Mouse (Mus musculus) heart, postnatal 0 days (tissue): ENCODE measurements around the gene Cdc14a. TPM values are rescaled to one million over a fixed set of nuclear protein-coding genes. Genes with fewer than 3 reads are reported as not detected.
A peak's percentile ranks its signal among the peaks of the same experiment; 100 is the strongest.

Experiments
- ATAC-seq: fragments of 200-750 bp; cut with Nextera tagmentation; 2 replicates; pipeline ENCODE4 v1.8.0; 2017; ENCODE audit warnings: low read depth, moderate number of reproducible peaks, moderate library complexity; ENCODE audit not compliant: insufficient read depth
- DNase-seq: peaks from one replicate; pipeline ENCODE4 v3.0.0-alpha.2; 2016; ENCODE audit warnings: low spot score
- H3K27ac ChIP-seq: fragments of 300-500 bp; sonication (generic); 2 replicates; pipeline ENCODE4 v1.5.1; 2014; ENCODE audit warnings: low read depth, mild to moderate bottlenecking
- H3K27me3 ChIP-seq: fragments of 300-500 bp; sonication (generic); 2 replicates; pipeline ENCODE4 v1.6.1; 2014; ENCODE audit warnings: low read length, mixed read lengths; ENCODE audit not compliant: control insufficient read depth, insufficient read depth
- H3K36me3 ChIP-seq: fragments of 300-500 bp; sonication (generic); replicated peaks from 2 replicates; pipeline ENCODE4 v1.6.1; 2014; ENCODE audit warnings: low read length, mixed read lengths; ENCODE audit not compliant: control insufficient read depth, insufficient read depth
- H3K4me1 ChIP-seq: fragments of 300-500 bp; sonication (generic); 2 replicates; pipeline ENCODE4 v1.6.1; 2014; ENCODE audit warnings: antibody characterized with exemption; ENCODE audit not compliant: control insufficient read depth, insufficient read depth
- H3K4me2 ChIP-seq: fragments of 300-500 bp; sonication (generic); 2 replicates; pipeline ENCODE4 v1.6.1; 2014; ENCODE audit warnings: low read depth, mild to moderate bottlenecking, low read length, moderate library complexity
- H3K4me3 ChIP-seq: fragments of 300-500 bp; sonication (generic); 2 replicates; pipeline ENCODE4 v1.5.1; 2014; ENCODE audit warnings: low read depth, low read length
- H3K9ac ChIP-seq: fragments of 300-500 bp; sonication (generic); replicated peaks from 2 replicates; pipeline ENCODE4 v1.6.1; 2014; ENCODE audit warnings: low read depth, low read length, mixed read lengths
- H3K9me3 ChIP-seq: fragments of 300-500 bp; sonication (generic); replicated peaks from 2 replicates; pipeline ENCODE4 v1.6.1; 2016; ENCODE audit warnings: low read length; ENCODE audit not compliant: control insufficient read depth
- CTCF ChIP-seq: IDR thresholded peaks from 2 replicates; pipeline ENCODE4 v1.5.1; 2016; ENCODE audit warnings: antibody characterized with exemption, control low read depth, low read depth
- EP300 ChIP-seq: IDR thresholded peaks from 2 replicates; pipeline ENCODE4 v1.6.1; 2016; ENCODE audit warnings: antibody characterized with exemption, low read depth
- WGBS: fragments of 180-500 bp; shearing (Covaris S2); extraction: QIAGEN DNeasy Blood & Tissue Kit; methylation state at CpG from one replicate; pipeline ENCODE4 v1.1.7; 2014; 5-methylcytosine and 5-hydroxymethylcytosine counted together
- polyA plus RNA-seq: library from polyadenylated mRNA; unstranded; fragments of >200 nt; fragmentation: Nextera tagmentation; extraction: Ambion mirVana; gene quantifications from 2 replicates; pipeline ENCODE4 v1.2.1, GENCODE M21; 2015
- total RNA-seq: library from RNA; depleted of rRNA; stranded (reverse); fragments of >200 nt; gene quantifications from 2 replicates; pipeline ENCODE4 v1.2.3, GENCODE M21; 2014; ENCODE audit warnings: low replicate concordance

Gene Cdc14a
- total and polyA plus RNA-seq, 2 experiments from 2014 or later, result 2.5 to 6.1 TPM

DNA sequence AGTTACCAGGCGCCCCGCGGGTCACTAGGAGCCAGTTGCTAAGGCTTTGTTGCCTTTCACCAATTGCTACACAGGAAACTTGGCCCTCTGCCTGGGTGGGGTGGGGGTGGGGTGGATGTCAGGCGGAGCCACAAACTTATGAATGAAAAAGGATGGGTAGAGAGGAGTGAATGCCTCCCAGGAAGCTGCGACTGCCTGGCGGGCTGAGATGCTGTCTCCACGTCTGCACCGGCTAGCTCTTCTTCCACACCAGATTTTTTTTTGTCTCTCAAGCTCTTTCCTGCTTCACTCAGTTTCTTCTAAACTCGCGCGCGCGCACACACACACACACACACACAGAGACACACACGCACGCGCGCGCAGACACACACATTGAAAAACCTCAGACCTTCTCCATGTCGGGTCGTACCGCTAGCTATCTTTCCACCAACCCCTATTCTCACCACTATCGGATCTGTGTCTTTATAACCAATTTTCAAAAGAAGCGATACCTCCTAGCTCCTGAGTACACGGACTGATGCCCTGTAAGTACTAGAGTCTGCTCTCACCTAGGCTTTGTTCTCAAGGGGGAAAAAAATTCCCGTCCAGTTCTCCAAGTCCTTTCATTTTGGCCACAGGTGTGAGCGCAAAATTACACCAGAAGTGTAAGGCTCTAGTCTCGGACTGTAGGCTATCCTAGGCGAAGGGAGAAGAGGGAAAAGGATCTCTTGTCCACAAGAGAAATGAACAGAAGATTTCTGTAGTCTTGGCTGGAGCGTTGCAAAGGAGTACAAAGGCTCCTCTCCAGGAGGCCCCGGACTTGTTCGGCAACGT, 534 bp upstream of the Cdc14a start:
- WGBS, result under 1% methylated on average over 32 of the region's 32 CpGs
- H3K36me3 ChIP-seq, result no peaks in the 10 kb centered on the region
- peak overlapping the region; percentile 85 for H3K4me3 ChIP-seq
- H3K4me1 ChIP-seq, result peaks cover 5% of the 10 kb centered on the region; the same call in 1 of the 2 replicates
- H3K4me2 ChIP-seq, result peak overlapping the region; percentile 98
- no peaks in the 10 kb centered on the region for H3K9me3 ChIP-seq
- peak; percentile 3; the same call in 1 of the 2 replicates for ATAC-seq
- no peaks in the 10 kb centered on the region for H3K27me3 ChIP-seq
- peak overlapping the region; percentile 90 for H3K27ac ChIP-seq
- peak overlapping the region; percentile 85 for H3K9ac ChIP-seq
- TF ChIP-seq EP300, result no peak
- no peak for TF ChIP-seq CTCF
- peak; percentile 11 for DNase-seq

- peak overlapping the region; percentile 85 for H3K9ac ChIP-seq
- peak; percentile 58 for DNase-seq
- H3K4me2 ChIP-seq, result peak overlapping the region; percentile 98
- H3K27ac ChIP-seq, result peak overlapping the region; percentile 90
- TF ChIP-seq CTCF (peak; percentile 53), EP300 (no peak)
- no peaks in the 10 kb centered on the region for H3K9me3 ChIP-seq
- peaks cover 5% of the 10 kb centered on the region; the same call in 1 of the 2 replicates for H3K4me1 ChIP-seq
- 0% methylated on average over 23 of the region's 23 CpGs for WGBS
- no peaks in the 10 kb centered on the region for H3K27me3 ChIP-seq
- H3K4me3 ChIP-seq, result peak overlapping the region; percentile 85
- no peak for ATAC-seq
- no peaks in the 10 kb centered on the region for H3K36me3 ChIP-seq
These were observed 958 bp downstream of the Cdc14a start for GRCm38 (mm10) chr3:116422795-116423352.

DNA sequence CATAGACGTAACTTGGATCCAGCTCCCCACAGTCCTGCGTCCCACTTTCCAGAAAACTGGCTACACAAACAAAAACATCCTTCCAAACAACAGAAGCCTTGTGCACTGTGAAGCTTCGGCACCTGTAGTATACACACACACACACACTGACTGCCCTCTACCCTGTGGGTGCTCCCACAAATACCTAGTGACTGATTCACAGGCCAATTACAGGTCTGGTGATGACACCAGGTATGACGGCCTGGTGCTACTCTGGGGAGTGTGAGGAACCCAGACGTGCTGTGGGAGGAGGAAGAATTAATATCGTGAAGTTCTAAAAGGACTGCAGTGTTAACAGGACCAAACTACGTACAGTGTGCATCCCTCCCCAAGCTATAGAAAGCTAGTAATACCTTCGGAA, 1.8 kb downstream of the Cdc14a start:
- peak overlapping the region; percentile 85 for H3K4me3 ChIP-seq
- no peaks in the 10 kb centered on the region for H3K27me3 ChIP-seq
- H3K4me2 ChIP-seq, result peak overlapping the region; percentile 98; the same call in 1 of the 2 replicates
- H3K9ac ChIP-seq, result no peak overlapping the region
- WGBS, result 63% methylated on average over 8 of the region's 8 CpGs
- DNase-seq (no peak), ATAC-seq (no peak)
- H3K36me3 ChIP-seq, result no peaks in the 10 kb centered on the region
- TF ChIP-seq EP300 (no peak), CTCF (no peak)
- H3K9me3 ChIP-seq, result no peaks in the 10 kb centered on the region
- H3K27ac ChIP-seq, result no peak overlapping the region
- peaks cover 5% of the 10 kb centered on the region; the same call in 1 of the 2 replicates for H3K4me1 ChIP-seq

GRCm38 (mm10) chr3:116421121-116421520, 2.7 kb downstream of the Cdc14a start:
- ATAC-seq, result no peak
- WGBS, result 69% methylated on average over 6 of the region's 6 CpGs

DNA sequence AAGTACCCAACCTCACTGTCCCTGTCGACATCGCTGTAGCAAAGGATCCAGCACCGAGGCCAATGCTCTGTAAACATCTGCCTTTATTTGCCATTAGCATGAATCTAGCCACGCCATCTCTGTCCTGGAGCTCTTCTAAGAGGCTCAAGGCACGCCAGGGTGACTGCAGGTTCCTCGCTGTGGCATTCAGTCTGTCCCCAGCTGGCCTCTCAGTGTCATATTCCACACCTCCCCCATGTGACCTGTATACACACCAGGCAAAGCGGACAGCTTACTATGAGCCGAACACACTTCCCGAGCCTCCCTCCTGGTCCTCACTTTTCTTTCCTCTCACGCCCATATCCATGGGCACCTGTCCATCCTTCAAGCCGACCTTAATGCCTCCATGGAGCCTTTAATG, 4.0 kb downstream of the Cdc14a start:
- Histone ChIP-seq H3K9ac (no peak overlapping the region), H3K9me3 (no peaks in the 10 kb centered on the region), H3K27ac (no peak overlapping the region), H3K4me2 (no peak overlapping the region), H3K27me3 (no peaks in the 10 kb centered on the region), H3K36me3 (0 out of 2 replicates have a peak, but pooled peaks cover 13% of the 10 kb centered on the region), H3K4me3 (no peak overlapping the region), H3K4me1 (peaks cover 5% of the 10 kb centered on the region; the same call in 1 of the 2 replicates)
- ATAC-seq (no peak), DNase-seq (no peak)
- 76% methylated on average over 11 of the region's 11 CpGs for WGBS
- TF ChIP-seq EP300, result no peak
- TF ChIP-seq CTCF, result no peak

More at GRCm38 (mm10) chr3:116421121-116421520, 2.7 kb downstream of the Cdc14a start:
- Histone ChIP-seq H3K4me1 (peaks cover 5% of the 10 kb centered on the region; the same call in 1 of the 2 replicates), H3K27ac (no peak overlapping the region), H3K4me3 (no peak overlapping the region), H3K27me3 (no peaks in the 10 kb centered on the region), H3K4me2 (no peak overlapping the region), H3K9ac (no peak overlapping the region), H3K9me3 (no peaks in the 10 kb centered on the region), H3K36me3 (0 out of 2 replicates have a peak, but pooled peaks cover 8% of the 10 kb centered on the region)
- no peak for DNase-seq
- TF ChIP-seq CTCF, result no peak
- no peak for TF ChIP-seq EP300
